Mouse (Mus musculus): ENCODE results near the gene Hspa13. TPM values are rescaled to one million over a fixed set of nuclear protein-coding genes. Genes with fewer than 3 reads are reported as not detected.

Gene Hspa13
- polyA plus RNA-seq, 1 experiment from 2014 or later: 20.5 TPM

DNA sequence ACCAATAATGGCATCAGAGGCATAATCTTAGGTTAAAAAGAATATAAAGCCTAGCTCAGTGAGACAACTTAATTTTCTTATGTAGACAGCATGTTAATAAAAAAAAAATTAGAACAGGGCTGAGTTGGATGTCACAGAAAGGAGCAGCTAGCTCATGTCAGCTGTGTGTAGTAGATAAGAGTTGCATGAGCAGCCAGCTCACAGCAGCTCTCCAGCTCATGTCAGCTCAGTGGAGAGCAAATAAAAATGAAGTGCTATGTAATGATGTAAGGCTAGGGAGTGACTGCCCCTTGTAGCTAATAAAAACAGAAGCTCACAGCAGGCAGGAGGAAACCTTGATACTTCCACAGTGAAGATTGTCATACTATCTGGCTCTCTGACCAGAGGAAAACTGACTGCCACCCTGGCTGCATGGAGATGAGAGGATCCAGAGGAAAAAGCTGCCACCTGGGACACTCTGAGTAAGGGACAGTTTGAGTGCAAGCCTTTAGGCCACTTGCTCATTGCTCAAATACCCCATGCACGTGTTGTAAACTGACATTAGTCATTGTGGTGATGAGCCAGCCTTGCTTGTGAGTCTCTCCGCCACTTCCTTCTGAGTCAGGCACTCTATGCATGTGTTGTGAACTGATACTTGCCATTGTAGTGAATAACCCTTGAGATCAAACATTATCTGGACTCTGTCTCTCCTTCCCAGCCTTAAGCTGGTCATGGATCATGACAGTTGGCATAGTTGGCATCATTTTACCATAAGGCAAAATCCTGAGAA, 49.3 kb downstream of the Hspa13 start:
- Histone ChIP-seq H3K4me1 (replicated peaks; ENCODE audit: control insufficient read depth, insufficient read depth, low read length) (0 out of 2 replicates have a peak, but pooled peaks cover 2% of the 10 kb centered on the region), H3K9me3 (ENCODE audit: control insufficient read depth, low read length) (no peaks in the 10 kb centered on the region), H3K36me3 (ENCODE audit: control insufficient read depth, insufficient read depth, low read length) (no peaks in the 10 kb centered on the region), H3K27ac (ENCODE audit: low read depth, low read length) (no peak overlapping the region), H3K4me3 (ENCODE audit: low read depth, low read length) (no peak overlapping the region), H3K9ac (ENCODE audit: low read depth, low read length) (no peak overlapping the region), H3K27me3 (replicated peaks; ENCODE audit: control insufficient read depth, insufficient read depth, low read length) (no peaks in the 10 kb centered on the region), H3K4me2 (no peak overlapping the region)
- whole genome bisulfite sequencing: 47% methylated on average over 2 of the region's 2 CpGs
- peak; percentile 90 for ATAC-seq (replicated peaks; ENCODE audit: low FRiP score)
- no peak for DNase-seq (ENCODE audit: low spot score)

DNA sequence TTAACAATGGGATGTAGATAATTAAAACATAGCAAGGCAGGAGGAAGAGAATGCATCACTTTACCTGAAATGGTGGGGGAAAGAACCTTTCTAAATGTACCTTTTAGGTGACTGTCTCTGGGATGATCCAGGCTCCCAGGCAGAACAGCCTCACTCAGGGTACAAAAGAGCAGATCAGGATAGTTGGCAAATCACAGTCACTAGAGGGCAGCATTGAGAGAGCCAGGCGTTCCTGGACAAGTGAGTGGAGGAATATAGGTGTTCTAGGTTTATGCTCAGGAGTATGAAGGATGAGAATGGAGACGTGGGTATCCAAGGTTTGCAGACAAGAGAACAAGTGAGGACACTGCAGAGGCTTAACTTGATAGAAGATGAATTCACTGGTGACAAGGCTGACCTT, 70.7 kb downstream of the Hspa13 start:
- Histone ChIP-seq H3K9ac (ENCODE audit: low read depth, low read length) (no peak overlapping the region), H3K27me3 (replicated peaks; ENCODE audit: control insufficient read depth, insufficient read depth, low read length) (no peaks in the 10 kb centered on the region), H3K36me3 (ENCODE audit: control insufficient read depth, insufficient read depth, low read length) (no peaks in the 10 kb centered on the region), H3K4me1 (replicated peaks; ENCODE audit: control insufficient read depth, insufficient read depth, low read length) (no peaks in the 10 kb centered on the region), H3K4me2 (no peak overlapping the region), H3K4me3 (ENCODE audit: low read depth, low read length) (no peak overlapping the region), H3K9me3 (ENCODE audit: control insufficient read depth, low read length) (no peaks in the 10 kb centered on the region), H3K27ac (ENCODE audit: low read depth, low read length) (no peak overlapping the region)
- no peak; the same call in 1 of the 2 replicates for ATAC-seq (replicated peaks; ENCODE audit: low FRiP score)
- WGBS: 16% methylated on average over 2 of the region's 2 CpGs
- DNase-seq (ENCODE audit: low spot score): no peak

Small RNAs within 50 kb of the gene (microRNA-seq; reads per million reads assigned to microRNA genes)
- not detected for gene Gm22923 (ENCODE audit: borderline number of aligned reads)

Other genes starting within 250 kb of the Hspa13 start
- not detected in 2 replicates for gene Lipi, start 181.0 kb downstream of the Hspa13 start, polyA plus RNA-seq (2014; fragmentation: Nextera tagmentation; extraction: Ambion mirVana)
- gene Rbm11, start 174.3 kb downstream of the Hspa13 start, polyA plus RNA-seq (2014; fragmentation: Nextera tagmentation; extraction: Ambion mirVana): 0.06 and 0.12 TPM in 2 replicates

Measured in liver, embryonic 11.5 days (tissue).